Mouse (Mus musculus) ES-E14 (cell line): ENCODE measurements around the gene Sdc3.

Experiments
- CHD2 ChIP-seq: IDR thresholded peaks from 2 replicates; pipeline ENCODE4 v1.6.1; 2014; ENCODE audit warnings: mild to moderate bottlenecking, low read depth, low read length, inconsistent platforms
- HCFC1 ChIP-seq: IDR thresholded peaks from 2 replicates; pipeline ENCODE4 v1.6.1; 2012; ENCODE audit warnings: low read length, inconsistent platforms, borderline replicate concordance; ENCODE audit not compliant: insufficient read depth
- MAFK ChIP-seq: IDR thresholded peaks from 2 replicates; pipeline ENCODE4 v1.6.1; 2014; ENCODE audit warnings: mild to moderate bottlenecking, low read depth, low read length, inconsistent platforms; ENCODE audit not compliant: insufficient read depth
- ZC3H11A ChIP-seq: IDR thresholded peaks from 2 replicates; pipeline ENCODE4 v1.6.1; 2012; ENCODE audit warnings: low read depth, mild to moderate bottlenecking, inconsistent platforms, low read length, borderline replicate concordance
- ZNF384 ChIP-seq: IDR thresholded peaks from 2 replicates; pipeline ENCODE4 v1.6.1; 2012; ENCODE audit warnings: low read depth, low read length, inconsistent platforms

GRCm38 (mm10) chr4:130798416-130798815 lies 6.1 kb downstream of the Sdc3 start:
- TF ChIP-seq HCFC1 (no peak), CHD2 (no peak), ZNF384 (no peak), MAFK (no peak), ZC3H11A (no peak)
